Mouse (Mus musculus) layer of hippocampus, adult 18-20 months (tissue): ENCODE measurements around the gene Kctd19. TPM values are rescaled to one million over a fixed set of nuclear protein-coding genes. Genes with fewer than 3 reads are reported as not detected.

Experiments used
- DNase-seq, 2 experiments: peaks; one replicate each; pipeline ENCODE4 v3.0.0; 2022; ENCODE audit warnings: low spot score in 2 of 2
- total RNA-seq, 2 experiments: library from RNA; stranded (reverse); gene quantifications; 2 replicates each; pipeline ENCODE4 v1.2.3; 2021

Gene Kctd19
- total RNA-seq, 2 experiments from 2014 or later, result not detected

DNA sequence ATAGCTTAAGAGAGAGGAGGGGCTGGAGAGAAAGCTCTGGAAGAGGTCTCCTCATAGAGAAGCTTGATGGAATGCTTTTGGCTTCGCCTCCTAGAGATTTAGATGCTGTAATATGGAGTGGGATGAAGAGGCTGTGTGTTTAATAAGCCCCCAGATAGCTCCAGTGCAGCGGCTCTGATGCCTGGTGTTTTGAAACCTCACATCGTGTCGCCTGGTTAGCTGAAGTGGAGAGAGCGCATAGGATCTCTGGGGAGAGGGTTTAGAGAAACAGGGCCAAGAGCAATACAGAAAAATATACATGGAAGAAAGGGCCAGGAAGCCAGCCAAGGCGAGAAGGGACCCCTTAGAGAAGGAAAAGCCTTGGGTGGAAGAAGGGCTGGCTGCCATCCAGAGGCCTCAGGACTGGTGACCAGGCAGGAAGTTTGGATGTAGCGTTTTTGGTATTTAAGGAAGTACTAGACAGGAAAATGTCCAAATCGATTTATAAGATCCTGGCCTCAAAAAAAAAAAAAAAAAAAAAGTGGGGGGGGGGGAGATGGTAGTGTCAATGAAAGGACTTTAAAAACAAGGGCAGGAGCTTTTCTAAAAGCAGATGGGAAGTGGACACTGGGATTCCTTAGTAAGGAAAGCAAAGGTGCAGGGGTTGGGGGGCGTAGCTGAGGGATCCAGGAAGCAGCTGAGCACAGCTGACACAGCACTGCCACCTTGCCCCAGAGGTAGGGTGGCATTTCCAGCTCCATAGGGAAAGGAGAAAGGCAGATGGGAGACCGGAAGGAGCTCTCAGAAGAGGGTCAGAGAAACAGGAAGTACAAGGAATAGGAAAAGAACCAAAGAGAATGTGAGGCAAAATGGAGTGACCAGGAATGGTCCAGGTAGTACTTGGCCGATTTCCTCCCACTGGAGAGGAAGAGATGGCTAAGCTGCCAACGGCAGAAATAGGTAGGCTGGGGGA is 51.3 kb downstream of the Kctd19 start:
- no peak for DNase-seq

DNA sequence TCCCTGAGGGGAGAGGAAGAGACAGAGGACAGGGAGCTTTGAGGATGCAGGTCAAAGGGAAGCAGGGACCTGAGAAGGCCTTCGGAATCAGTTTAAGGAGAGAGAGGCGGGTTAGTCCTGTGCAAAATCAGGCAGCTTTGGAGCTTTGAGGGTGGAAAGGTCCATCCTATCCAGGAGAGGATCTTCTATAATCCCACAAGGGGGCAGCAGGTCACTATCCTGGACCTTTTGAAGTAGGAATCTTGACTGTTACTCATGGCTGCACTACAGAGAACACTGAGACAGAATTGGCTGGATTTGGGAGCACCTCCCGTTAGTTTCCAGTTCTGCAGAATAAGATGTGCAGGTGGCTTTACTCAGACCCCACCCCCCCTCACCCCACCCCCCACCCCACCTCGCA is 53.7 kb downstream of the Kctd19 start:
- DNase-seq, result no peak

DNA sequence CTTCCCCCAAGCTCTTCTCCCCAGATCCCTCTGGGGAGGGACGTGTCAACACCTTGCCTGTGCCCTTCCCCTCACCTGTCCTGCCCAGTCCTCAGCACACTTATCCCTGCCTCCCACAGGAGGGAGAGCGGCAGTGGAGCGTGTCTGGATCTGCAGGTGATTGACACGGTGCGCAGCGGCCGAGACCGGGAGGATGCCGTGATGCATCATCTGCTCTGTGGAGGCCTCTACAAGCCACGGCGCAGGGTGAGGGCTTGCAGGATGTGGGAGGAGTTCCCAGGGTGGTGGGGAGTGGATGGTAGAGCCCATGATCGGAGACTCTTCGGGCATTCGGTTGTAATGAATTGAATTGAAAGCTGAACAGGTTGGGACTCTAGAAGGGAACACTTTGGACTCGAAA is 54.1 kb downstream of the Kctd19 start:
- no peak for DNase-seq

DNA sequence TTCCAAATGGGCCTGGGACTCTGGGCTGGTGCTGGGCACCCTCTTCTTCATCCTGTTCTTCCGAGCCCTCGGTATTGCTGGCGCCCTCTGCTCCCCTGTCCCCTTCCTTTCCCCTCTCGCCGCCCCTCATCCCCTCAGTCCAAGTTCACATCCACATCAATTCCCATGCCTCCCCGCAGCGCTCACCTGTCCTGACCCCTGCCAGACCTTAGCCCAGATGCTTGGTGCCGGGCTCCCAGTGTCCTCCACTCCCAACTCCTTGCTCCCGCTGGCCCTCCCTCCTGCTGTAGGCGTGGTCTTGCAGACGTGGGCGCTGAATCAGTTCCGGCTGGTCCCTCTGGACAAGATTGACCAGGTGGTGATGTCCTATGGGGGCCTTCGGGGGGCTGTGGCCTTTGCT is 56.6 kb downstream of the Kctd19 start:
- DNase-seq, result no peak

DNA sequence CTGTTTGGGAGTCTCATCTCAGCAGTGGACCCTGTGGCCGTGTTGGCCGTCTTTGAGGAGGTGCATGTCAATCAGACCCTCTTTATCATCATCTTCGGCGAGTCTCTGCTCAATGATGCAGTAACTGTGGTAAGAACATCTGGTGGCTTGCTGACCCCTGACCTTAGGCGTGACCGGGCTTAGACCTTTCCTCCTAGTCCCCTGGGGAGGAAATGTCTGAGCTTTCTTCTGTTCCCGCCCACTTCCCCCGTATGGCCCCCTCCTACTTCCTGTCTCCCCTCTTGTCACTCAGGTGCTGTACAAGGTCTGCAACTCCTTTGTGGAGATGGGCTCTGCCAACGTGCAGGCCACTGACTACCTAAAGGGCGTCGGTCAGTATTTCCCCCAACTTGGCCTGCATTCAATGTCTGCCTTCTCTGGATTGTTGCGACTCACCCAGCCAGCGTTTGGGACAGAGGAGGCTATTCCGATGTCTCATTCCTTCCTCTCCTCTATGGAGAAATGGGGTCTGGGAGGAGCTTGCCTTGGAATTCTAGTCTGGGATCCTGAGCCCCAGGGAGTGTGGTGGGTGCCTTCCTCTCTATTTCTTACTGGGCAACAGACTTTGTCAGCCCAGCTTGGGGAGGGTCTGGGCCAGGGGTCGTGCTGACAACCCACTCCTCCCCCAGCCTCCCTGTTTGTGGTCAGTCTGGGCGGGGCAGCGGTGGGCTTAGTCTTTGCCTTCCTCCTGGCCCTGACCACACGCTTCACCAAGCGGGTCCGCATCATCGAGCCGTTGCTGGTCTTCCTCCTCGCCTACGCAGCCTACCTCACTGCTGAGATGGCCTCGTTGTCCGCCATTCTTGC is 57.9 kb downstream of the Kctd19 start:
- DNase-seq, result no peak

DNA sequence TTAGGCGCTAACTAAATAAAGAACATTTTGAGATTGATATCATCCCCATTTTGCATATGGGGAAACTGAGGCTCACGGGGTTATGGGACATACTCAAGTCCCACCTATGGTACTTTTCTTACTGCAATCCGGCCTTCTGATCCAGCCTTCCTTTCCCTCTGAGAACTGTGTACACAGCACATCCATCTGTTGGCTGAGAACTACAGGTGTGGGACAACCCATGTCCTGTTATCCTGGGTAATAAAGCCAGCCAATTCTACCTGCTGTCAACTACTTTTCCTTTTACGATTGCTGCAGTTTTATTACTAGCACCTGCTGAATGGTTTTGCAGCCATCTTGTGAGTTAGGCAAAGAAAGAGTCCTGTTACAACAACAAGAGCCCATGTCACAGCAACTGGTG is 58.8 kb downstream of the Kctd19 start:
- no peak for DNase-seq

DNA sequence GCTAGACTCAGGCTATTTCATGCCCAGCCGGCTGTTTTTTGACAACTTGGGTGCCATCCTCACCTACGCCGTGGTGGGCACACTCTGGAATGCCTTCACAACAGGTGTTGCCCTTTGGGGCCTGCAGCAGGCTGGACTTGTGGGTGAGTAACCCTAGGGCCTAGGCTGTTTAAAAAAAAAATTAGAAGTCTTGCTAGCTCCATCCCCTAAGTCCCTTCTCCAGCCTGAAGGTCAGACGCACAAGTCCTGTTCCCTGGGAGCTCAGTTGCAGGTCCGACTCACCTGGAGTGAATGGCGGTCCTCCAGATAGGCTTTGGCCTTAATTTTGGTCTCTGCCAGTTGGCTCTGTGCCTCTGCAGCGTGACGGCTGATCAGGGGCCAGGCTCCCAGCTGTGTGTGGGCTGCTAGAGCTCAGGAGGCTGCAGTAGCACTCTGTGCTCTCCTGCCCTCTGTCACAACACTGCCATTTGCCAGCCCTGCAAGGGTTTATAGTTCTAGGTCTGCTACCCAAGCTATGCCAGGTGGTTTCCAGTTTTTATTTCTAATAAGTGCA is 59.6 kb downstream of the Kctd19 start:
- no peak for DNase-seq

DNA sequence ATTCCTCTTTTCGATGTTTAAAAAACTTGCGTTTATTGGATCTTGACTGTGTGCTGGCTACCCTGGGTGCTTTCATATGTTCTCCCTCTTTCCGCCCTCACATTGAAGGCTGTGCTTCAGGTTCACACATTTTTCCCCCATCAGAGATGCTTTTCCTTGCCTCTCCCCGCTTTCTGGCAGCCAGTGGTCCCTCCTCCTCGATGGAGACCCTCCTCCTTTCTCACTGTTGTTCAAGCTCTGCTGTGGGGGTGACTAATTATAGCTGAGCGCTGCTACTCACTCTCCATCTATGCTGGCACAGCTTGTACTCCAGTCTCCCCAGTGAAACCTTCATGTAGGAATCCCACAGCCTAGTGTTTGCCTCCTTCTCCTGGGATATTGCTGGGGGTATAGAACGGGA is 63.1 kb downstream of the Kctd19 start:
- no peak for DNase-seq

DNA sequence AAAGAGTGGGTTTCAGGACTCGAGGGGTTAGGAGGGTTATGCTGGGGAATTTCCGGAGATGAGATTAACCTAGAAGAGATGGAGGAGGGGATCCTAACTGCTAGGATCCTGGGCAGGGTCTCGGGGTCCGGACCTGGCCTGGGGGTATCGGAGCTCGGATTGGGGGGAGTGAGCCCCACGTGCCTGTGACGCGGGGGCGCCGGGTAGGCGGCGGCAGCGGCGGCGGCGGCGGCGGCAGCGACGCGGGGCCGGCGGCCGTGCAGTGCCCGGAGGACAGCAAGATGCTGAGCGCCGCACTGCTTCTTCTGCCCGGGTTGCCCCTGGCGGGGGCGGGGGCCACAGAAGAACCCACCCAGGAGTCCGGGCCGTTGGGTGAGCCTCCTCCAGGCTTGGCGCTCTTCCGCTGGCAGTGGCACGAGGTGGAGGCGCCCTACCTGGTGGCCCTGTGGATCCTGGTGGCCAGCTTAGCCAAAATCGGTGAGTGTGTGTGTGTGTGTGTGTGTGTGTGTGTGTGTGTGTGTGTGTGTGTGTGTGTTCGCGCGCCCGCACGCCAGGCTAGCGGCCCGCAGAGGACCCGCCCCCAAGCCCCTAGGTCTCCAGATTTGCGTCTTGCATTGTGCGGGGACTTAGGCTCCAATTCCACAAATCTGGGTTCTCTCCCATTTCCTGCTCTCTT is 64.1 kb downstream of the Kctd19 start:
- no peak for DNase-seq

DNA sequence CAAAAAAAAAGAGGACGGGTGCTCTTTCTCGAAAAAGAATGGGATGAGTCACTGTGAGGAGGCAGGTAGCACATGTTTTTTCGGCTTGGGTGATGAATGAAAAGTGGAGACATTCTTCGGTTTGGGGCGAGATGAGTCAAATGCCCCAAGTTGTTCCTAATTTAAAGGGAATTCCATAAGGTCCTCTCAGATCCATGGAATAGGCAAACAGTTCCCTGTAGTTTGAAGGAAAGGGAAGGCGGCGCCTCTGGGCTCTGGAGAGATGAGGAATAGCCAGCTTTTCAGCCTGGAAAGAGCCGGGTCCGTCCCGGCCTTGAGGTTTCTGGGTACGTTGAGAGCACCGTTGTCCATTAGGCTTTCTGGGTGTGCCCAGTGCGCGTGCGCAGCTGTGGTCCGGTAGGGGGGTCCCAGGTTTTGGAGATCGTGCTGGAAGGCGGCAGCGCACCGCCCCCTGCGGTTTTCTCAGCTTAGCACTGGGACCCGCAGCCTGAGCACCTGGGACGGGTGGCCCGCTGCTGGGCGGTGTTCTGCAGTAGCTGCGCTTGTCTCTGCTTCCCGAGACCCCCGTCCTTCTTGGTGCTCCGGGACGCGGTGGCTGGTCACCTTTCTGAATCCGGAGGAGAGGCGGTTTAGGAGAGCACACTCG is 64.7 kb downstream of the Kctd19 start, which contains the start of gene Slc9a5:
Slc9a5 (plus strand) TSS at position 394 of the 646 bp plus-strand sequence.
- peak in 1 of 2 experiments; percentile 31 for DNase-seq

DNA sequence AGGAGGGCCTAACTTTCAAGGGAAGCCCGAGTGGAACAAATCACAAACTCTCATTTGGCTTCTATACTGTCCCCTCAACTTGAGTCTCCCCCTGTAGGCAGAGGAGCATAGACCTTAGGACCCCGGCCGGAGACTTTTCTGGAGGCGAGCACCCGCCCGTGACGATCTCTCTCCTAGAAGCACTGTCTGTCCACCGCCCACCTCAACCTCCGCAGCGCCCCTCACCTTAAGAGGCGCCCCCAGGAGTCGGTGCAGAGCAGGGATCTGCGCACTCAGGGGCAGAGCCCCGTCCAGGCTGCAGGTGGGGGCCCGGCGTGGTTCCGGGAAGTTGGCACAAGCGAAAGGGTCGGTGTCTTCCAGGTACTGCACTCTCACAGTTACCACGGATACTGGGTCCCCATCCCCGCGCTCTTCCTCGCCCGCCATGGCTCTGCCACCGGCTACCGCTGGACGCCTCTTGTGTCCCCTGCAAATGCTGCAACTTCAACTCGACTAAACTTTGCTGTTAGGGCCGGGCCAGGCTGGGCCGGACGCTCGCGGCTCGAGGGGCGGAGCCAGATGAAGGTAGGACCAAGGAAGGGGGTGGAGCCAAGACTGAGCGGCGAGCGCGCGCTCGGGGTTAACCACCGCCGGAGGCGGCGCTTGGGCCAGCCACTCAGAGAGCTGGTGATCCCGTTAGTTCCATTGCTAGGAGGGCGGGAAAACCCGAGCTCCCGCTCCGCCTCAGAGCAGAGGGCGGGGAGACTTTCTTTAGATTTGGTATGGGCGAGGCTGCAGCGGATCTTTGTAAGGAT is 65.7 kb downstream of the Kctd19 start, which contains the start of gene Fhod1:
Fhod1 (minus strand) TSS at position 526 of the 794 bp plus-strand sequence.
- peak; percentile 70 to 85 for DNase-seq

DNA sequence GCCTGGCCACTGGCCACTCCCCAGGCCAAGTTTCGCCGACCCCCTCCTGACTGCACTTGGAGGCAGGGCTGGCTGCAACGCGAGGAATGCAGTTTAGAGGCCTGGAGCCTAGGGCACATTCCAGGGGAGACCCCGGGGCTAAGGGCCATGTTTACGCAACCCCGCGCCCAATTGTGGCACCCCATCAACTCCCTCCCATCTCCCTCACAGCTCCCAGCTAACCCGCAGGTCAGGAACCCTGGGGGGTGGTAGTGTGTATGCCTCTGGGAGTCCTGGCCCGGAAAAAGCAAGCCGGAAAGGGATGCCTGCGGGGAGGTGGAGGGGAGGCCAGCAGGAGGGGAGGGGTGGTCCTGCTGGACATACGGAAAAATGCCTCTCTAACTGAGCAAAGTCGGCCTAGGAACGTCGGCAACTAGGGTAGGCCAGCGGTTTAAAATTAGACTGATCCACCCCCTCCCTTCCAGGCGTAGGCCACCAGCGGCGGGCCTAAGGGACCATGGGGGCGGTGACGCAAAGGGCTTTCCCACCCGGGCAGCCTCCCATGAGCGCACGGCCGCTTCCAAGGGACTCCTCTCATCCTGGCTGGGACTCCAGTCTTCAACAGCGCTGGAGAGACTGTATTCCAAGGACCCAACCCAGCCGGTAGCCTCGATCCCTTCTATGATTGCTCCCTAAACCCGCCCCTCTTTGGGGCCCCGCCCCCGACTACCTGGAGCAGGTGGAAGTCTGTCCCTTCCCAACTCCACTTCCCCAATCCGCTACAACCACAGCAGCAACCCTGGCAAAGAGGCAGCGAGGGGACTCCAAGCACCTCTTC is 66.5 kb downstream of the Kctd19 start:
- DNase-seq, result no peak

DNA sequence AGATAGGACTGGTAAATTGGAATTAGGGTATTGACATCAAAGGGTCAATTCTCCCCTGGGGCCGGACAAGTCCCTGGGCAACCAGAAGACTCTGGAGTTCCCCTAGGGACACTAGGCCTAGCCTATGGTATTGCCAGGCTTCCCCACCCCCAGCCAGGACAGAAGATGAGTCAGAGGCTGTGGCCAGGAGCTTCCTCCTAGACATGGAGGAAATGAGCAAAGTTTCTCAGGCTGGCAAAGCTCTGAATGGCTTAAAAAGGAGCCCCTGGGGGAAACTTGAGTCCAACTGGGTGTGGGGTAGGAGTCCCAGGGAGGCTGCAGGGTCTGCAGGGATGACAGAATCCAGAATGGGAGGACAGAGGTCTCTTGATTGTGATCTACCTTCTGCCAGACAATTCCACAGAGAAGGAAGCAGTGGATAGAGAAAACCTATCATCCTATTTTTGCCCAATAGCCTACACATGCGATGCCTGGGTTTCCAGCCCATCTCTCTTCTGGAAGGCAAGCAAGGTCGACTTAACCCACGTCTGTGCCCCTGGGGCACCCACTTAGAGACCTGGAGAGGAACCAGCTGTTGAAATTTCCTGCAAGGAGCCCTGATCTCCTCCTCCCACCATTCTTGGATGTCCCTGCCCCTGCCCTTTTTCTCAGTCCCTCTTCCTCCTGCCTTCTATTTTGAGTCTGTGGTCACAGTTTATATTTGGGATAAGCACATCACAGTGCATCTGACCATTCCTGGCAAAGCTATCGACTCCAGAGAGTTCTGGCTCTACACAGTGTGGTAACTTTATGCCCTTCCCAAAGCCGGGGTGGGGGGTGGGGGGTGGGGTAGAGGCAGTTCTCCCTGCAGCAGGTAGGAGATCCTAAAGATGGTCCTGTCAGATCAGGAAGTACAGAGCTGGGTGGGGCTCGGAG is 68.0 kb downstream of the Kctd19 start:
- no peak for DNase-seq

DNA sequence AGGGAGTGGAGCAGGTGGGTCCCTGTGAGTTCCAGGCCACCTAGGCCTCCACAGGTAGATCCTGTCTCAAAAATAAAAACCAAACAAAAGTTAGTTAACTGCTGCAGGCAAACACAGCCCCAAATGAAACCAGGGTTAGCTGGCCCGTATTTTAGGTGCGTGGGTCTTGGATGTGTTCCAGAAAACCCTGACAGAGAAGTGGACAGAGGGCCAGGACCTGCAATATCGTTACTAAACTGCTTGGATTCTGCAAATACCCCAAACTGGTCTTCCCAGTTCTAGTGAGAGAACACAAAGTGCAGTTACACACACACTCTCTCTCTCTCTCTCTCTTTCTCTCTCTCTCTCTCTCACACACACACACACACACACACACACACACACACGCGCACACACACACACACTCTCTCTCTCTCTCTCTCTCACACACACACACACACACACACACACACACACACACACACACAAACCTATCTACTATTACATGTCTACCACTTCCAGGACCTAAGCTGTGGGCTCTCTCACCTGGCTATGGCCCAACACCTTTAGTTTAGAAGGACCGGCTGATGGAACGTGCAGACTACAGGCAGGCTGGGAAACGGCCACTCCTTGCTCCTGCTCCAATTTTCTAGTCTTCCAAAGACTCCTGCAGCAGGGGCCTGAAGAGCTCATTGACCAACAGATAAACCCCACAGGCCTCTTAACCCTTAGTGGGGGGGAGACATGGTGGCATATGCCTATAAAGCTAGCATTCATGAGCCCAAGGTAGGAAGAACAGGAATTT is 69.3 kb downstream of the Kctd19 start:
- no peak for DNase-seq

DNA sequence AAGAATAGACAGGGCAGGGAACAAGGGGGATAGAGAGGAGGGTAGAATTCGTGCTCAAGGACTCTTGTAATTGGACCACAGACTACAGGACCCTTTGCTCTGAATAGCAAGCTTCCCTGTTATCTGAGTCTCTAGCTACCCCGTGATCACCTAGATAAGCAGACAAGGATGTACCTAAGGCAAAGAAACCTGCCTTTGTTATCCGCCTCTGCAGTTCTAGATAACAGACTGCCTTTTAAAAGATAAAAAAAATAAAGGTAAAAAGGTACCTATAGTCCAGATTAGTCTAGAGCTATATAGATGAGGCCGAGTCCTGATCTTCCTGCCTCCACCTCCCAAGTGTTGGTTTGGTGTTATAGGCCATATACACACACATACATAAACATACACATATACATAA is 70.5 kb downstream of the Kctd19 start:
- no peak for DNase-seq

DNA sequence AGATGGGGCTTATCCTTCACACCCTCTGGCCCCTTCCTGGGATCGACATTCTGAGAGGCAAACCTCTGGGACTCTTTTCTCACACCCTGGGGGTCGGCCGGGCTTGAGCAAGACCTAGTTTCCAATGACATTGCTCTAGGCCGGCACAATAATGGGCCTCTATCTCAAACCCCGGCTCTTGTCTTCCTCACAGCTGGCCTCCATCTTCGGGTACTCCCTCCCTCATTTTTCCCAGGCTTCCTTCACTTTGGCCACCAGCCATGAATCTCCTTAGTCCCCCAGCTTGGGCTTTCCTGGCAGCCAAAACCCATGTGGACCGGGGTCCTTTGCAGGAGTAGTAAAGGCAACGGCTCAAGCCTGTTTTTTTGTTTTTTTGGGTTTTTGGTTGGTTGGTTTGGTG is 71.9 kb downstream of the Kctd19 start:
- no peak for DNase-seq
